Mouse (Mus musculus) lung, postnatal 25 days (tissue): ENCODE results near the gene Frmd7.

ENCODE experiments used
- DNase-seq: peaks from one replicate; pipeline ENCODE4 v3.0.0; 2022; ENCODE audit warnings: low spot score

Gene Frmd7

DNA sequence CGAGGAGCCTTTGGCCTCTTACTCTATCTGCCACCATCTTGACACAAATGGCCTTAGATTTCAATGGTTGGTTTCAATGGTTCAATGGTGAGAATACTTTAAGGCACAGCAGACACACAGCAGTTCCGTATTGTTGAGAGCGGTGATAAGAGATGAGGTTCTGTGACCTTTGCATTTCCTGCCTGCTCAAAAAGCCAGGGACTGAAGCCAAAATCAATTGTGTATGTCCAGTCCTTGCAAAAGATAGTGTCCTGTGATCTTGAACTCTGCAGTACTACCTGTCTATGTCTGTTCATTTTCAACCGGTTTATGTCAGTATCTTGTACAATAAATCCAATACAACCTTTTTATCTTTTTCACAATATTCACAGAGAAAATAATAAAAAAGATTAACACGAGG lies 77.8 kb downstream of the Frmd7 start:
- no peak for DNase-seq

- no peak for DNase-seq
Observed at GRCm38 (mm10) chrX:50863771-50864170, 78.7 kb downstream of the Frmd7 start.

- no peak for DNase-seq
Observed at GRCm38 (mm10) chrX:50850428-50851184, 91.9 kb downstream of the Frmd7 start.
